Mouse (Mus musculus) forebrain, embryonic 10.5 days (tissue): ENCODE data around the gene Tmem230. TPM values are rescaled to one million over a fixed set of nuclear protein-coding genes. Genes with fewer than 3 reads are reported as not detected.

ENCODE experiments used
- DNase-seq: peaks from one replicate; pipeline ENCODE4 v3.0.0-alpha.2; 2017; ENCODE audit warnings: low spot score; ENCODE audit errors: extremely low spot score
- H3K27ac ChIP-seq: fragments of 300-500 bp; sonication (generic); 2 replicates; pipeline ENCODE4 v1.5.1; 2016; ENCODE audit warnings: mild to moderate bottlenecking
- H3K27me3 ChIP-seq: fragments of 300-500 bp; sonication (generic); 2 replicates; pipeline ENCODE4 v1.6.1; 2016; ENCODE audit warnings: mild to moderate bottlenecking; ENCODE audit not compliant: poor library complexity, severe bottlenecking
- H3K36me3 ChIP-seq: fragments of 300-500 bp; sonication (generic); replicated peaks from 2 replicates; pipeline ENCODE4 v1.6.1; 2016; ENCODE audit warnings: mild to moderate bottlenecking, moderate library complexity
- H3K4me1 ChIP-seq: fragments of 300-500 bp; sonication (generic); 2 replicates; pipeline ENCODE4 v1.6.1; 2016
- H3K4me3 ChIP-seq: fragments of 300-500 bp; sonication (generic); 2 replicates; pipeline ENCODE4 v1.5.1; 2016; ENCODE audit warnings: mild to moderate bottlenecking, moderate library complexity
- H3K9me3 ChIP-seq: fragments of 300-500 bp; sonication (generic); 2 replicates; pipeline ENCODE4 v1.6.1; 2016; ENCODE audit warnings: mild to moderate bottlenecking, moderate library complexity
- WGBS: fragments of 180-500 bp; shearing (Covaris S2); methylation state at CpG from one replicate; pipeline ENCODE4 v1.1.7; 2016; 5-methylcytosine and 5-hydroxymethylcytosine counted together
- polyA plus RNA-seq: library from polyadenylated mRNA; unstranded; fragments of >200 nt; fragmentation: Nextera tagmentation; extraction: Ambion mirVana; gene quantifications from 2 replicates; pipeline ENCODE4 v1.2.1, GENCODE M21; 2016

Gene Tmem230
- polyA plus RNA-seq, 1 experiment from 2014 or later: 36.1 TPM

GRCm38 (mm10) chr2:132281560-132282452 is 34.2 kb upstream of the Tmem230 start:
- Histone ChIP-seq H3K36me3 (peaks cover 39% of the 10 kb centered on the region), H3K27me3 (no peaks in the 10 kb centered on the region), H3K4me1 (peaks cover 50% of the 10 kb centered on the region), H3K9me3 (no peaks in the 10 kb centered on the region; the same call in 1 of the 2 replicates), H3K27ac (0 out of 2 replicates have a peak overlapping the region, but pooled peaks have one; percentile 8), H3K4me3 (no peak overlapping the region)
- no peak for DNase-seq
- WGBS: 56% methylated on average over 10 of the region's 10 CpGs

DNA sequence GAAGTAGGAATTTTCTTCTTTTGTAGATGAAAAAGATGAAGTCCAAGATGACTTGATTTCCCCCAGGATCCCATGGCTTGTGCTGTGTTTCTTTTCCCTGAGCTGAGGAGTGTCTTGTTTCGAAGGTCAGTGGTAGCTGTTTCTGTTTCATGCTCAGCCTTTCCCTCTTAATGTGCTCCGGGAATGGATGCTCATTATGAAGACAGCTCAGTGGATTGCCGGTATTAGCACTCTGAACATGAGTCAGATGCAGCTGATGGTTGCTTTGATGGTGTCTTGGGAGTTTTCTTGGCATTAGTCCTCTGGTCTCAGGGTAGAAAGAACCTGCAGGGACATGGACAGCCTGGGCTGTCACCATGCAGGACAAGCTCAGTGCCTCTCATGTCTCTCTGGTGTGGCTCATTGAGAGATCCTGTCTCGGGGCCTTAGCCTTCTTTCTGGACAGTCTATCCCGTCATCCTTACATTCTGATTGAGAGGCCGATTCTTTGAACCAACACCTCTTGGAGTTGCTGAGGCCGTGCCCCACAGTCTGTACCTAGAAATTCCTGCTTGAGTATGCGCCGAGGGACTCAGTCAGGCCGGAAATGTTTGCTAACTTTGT is 33.0 kb upstream of the Tmem230 start:
- 94% methylated on average over 10 of the region's 10 CpGs for WGBS
- Histone ChIP-seq H3K36me3 (peaks cover 32% of the 10 kb centered on the region), H3K4me3 (no peak overlapping the region), H3K27ac (no peak overlapping the region), H3K4me1 (peaks cover 50% of the 10 kb centered on the region), H3K9me3 (no peaks in the 10 kb centered on the region), H3K27me3 (no peaks in the 10 kb centered on the region)
- DNase-seq: no peak

DNA sequence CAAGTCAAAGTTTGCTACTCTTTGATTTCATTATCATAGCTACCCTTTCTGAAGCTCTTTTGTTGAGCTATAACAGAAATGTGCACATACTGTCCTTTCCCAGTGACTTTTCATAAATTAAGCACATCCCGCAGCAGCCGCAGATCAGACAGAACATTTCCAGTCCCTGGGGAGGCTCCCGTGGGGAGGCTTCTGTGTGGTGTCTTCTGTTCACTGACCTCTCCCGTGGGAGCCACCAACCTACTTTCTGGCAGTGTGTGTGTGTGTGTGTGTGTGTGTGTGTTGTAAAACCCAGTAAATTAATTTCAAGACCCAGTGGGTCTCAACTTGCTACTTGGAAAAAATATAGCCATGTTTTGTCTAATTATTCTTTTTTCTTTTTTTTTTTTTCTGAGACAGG is 32.4 kb upstream of the Tmem230 start:
- Histone ChIP-seq H3K4me1 (peaks cover 49% of the 10 kb centered on the region), H3K36me3 (peaks cover 29% of the 10 kb centered on the region), H3K27ac (no peak overlapping the region), H3K9me3 (no peaks in the 10 kb centered on the region), H3K27me3 (no peaks in the 10 kb centered on the region), H3K4me3 (no peak overlapping the region)
- DNase-seq: no peak
- WGBS: 81% methylated on average over 4 of the region's 4 CpGs

DNA sequence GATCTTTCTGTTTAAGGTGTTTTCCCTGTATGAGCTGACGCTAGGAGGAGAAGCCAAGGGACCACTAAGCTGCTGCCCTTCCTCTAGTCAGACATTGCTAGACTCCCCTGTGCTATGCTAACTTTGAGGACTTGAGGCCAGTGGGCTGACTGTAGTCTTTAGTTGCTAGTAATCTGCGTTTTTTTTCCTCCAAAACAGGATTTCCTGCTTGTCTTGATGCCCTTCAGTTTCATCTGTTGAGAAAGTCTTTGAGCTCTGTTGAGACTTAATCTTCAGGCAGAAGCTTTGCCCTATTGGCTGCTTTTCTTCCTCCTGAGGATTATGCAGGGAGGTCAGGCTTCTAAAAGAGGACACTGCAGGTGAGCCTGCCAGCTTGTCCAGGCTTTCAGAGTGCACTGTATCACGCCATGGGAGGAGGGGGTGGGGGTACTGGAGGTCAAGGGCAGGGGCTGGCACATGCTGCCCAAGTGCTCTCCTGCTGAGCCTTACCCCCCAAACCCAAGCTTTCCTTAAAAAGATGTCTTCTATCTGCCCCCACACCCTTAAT is 31.8 kb upstream of the Tmem230 start:
- no peak for DNase-seq
- Histone ChIP-seq H3K9me3 (no peaks in the 10 kb centered on the region), H3K27ac (no peak overlapping the region), H3K4me3 (no peak overlapping the region), H3K4me1 (peaks cover 44% of the 10 kb centered on the region), H3K27me3 (no peaks in the 10 kb centered on the region), H3K36me3 (peaks cover 27% of the 10 kb centered on the region)
- WGBS: 52% methylated on average over 3 of the region's 3 CpGs

DNA sequence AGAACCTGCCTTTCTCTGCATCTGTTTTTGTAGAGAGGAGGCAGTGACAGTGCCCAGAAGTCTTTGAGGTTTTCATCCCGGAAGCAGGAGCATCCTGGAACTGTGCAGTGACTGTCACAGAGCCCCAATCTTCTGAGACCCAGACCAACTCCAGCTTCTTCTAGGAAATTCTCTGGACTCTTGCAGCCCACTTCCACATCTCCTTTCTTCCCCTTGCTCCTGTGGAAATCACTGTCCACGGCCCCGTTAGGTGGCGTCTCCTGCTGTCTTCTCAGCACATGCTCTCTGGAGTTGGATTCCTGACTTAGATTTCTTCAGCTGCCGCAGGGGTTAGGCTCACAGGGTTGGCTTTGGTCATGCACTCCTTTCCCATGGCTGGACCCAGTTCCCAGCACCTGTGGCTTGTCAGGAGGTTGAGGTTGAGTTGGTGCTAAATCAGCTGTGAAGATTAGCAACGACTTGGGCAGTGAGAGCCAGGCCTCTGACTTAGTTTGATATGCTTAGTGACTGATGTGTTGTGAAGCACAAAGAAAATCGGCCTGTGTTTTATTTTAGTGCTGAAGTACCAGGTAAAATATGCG is 30.8 kb upstream of the Tmem230 start:
- no peak for DNase-seq
- peaks cover 35% of the 10 kb centered on the region for H3K36me3 ChIP-seq
- no peaks in the 10 kb centered on the region for H3K9me3 ChIP-seq
- H3K4me3 ChIP-seq: no peak overlapping the region
- 78% methylated on average over 8 of the region's 8 CpGs for WGBS
- peaks cover 33% of the 10 kb centered on the region for H3K4me1 ChIP-seq
- H3K27me3 ChIP-seq: no peaks in the 10 kb centered on the region
- H3K27ac ChIP-seq: no peak overlapping the region

- no peak for DNase-seq
- no peaks in the 10 kb centered on the region for H3K27me3 ChIP-seq
- no peak overlapping the region for H3K4me3 ChIP-seq
- no peak overlapping the region for H3K27ac ChIP-seq
- 87% methylated on average over 4 of the region's 4 CpGs for WGBS
- H3K9me3 ChIP-seq: no peaks in the 10 kb centered on the region
- H3K36me3 ChIP-seq: peaks cover 33% of the 10 kb centered on the region
- H3K4me1 ChIP-seq: peaks cover 17% of the 10 kb centered on the region
Observed at GRCm38 (mm10) chr2:132276249-132276648, 28.6 kb upstream of the Tmem230 start.

GRCm38 (mm10) chr2:132275527-132275926 is 27.9 kb upstream of the Tmem230 start:
- Histone ChIP-seq H3K9me3 (no peaks in the 10 kb centered on the region), H3K36me3 (peaks cover 26% of the 10 kb centered on the region), H3K27me3 (no peaks in the 10 kb centered on the region), H3K4me1 (peaks cover 16% of the 10 kb centered on the region), H3K27ac (no peak overlapping the region), H3K4me3 (no peak overlapping the region)
- DNase-seq: no peak
- 78% methylated on average over 4 of the region's 4 CpGs for WGBS

GRCm38 (mm10) chr2:132272694-132273389 is 25.2 kb upstream of the Tmem230 start:
- no peak for DNase-seq
- Histone ChIP-seq H3K27ac (no peak overlapping the region), H3K36me3 (peaks cover 14% of the 10 kb centered on the region), H3K9me3 (no peaks in the 10 kb centered on the region), H3K27me3 (no peaks in the 10 kb centered on the region), H3K4me1 (0 out of 2 replicates have a peak, but pooled peaks cover 5% of the 10 kb centered on the region), H3K4me3 (no peak overlapping the region)
- 84% methylated on average over 6 of the region's 6 CpGs for whole genome bisulfite sequencing

DNA sequence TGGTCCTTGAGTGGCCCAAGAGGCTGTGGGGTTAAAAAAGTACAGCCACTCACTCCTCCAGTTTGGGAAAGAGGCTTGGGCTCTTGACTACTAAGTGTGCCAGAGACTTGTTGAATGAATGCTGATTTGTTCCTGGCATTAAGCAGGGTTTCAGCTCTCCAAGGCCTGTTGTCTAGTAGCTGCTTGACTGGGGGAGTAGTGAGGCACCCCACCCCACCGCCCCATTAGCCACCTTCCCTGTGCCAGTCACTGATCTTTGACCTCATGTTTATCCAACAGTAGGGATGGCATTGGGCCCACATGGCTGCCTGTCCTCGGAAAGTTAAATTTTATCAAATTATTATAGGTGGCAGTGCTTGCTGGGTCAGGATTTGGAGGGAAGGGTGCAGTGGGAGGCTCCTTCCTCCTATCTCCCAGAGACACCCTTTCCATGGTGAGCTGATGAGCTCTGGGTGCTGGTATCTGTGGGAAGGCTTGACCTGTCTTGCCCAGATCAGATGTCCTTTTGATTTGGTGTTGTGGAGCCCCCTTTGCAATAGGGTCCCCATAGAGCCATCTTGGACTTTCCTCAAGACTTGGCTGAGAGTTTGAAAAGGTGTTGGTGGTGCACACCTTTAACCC is 22.8 kb upstream of the Tmem230 start:
- WGBS: 92% methylated on average over 2 of the region's 2 CpGs
- no peak overlapping the region for H3K27ac ChIP-seq
- DNase-seq: no peak
- peaks cover 11% of the 10 kb centered on the region for H3K36me3 ChIP-seq
- no peaks in the 10 kb centered on the region for H3K27me3 ChIP-seq
- no peaks in the 10 kb centered on the region for H3K9me3 ChIP-seq
- H3K4me3 ChIP-seq: no peak overlapping the region
- H3K4me1 ChIP-seq: 0 out of 2 replicates have a peak, but pooled peaks cover 5% of the 10 kb centered on the region

DNA sequence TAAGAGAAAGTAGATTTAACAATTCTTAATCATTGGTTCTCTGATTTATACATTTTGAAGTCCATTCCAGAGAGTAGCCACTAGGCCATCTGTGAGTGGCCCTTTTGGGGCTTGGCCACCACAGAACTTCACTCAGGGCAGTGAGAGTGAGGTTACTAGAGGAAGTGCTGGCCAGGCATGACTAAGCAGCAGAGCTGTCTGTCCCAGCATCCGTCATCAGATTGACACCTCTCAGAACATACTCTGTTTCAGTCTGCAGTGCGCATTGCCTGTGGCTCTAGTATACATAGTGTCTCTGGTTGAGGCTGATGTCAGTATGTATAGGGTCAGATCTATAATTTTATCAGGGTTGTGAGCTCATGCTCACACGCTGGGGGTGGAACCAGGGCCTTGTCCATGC is 21.6 kb upstream of the Tmem230 start:
- H3K4me3 ChIP-seq: no peak overlapping the region
- H3K27me3 ChIP-seq: no peaks in the 10 kb centered on the region
- peaks cover 8% of the 10 kb centered on the region for H3K36me3 ChIP-seq
- DNase-seq: no peak
- 85% methylated on average over 3 of the region's 3 CpGs for WGBS
- no peak overlapping the region for H3K27ac ChIP-seq
- H3K9me3 ChIP-seq: no peaks in the 10 kb centered on the region
- H3K4me1 ChIP-seq: peaks cover 15% of the 10 kb centered on the region

DNA sequence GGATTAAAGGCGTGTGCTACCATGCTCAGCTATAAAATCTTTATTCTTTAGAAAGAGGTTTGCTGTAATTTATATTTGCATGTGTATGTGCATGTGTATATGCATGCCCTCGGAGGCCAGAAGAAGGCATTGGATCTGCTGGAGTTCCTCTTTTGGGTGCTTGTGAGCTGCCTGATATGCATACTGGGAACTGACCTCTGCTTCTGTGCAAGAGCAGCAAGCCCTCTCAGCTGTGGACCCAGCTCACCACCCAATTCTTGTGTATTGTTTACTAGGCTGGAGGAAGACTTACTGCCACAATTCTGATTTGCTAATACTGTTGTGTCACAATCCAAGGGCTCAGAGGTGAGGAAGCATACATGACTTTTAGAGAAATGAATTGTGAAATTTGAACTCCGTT is 18.5 kb upstream of the Tmem230 start:
- H3K27ac ChIP-seq: no peak overlapping the region
- DNase-seq: no peak
- H3K4me1 ChIP-seq: peaks cover 19% of the 10 kb centered on the region
- H3K4me3 ChIP-seq: no peak overlapping the region
- no peaks in the 10 kb centered on the region for H3K9me3 ChIP-seq
- WGBS: 93% methylated on average over 3 of the region's 3 CpGs
- no peaks in the 10 kb centered on the region for H3K27me3 ChIP-seq
- H3K36me3 ChIP-seq: no peaks in the 10 kb centered on the region

DNA sequence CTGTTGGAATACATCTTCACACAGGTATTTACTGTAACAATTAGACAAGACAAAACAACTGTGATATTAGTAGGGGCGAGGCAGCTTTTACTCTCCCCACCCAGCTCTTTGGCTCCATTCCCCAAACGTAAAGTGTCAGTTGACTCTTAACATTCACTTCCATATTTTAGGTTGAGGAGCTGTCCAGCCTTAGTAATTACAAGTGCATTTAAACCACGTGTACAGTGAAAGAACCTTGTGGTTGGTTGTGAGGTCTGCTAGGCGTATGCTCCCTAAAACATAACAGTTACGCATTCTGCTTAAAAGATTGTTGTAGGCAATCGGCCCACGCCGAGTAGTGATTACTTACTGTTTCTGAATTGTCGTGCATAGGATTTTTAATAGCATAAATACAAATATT is 17.6 kb upstream of the Tmem230 start:
- Histone ChIP-seq H3K27ac (no peak overlapping the region), H3K4me1 (peaks cover 19% of the 10 kb centered on the region), H3K36me3 (no peaks in the 10 kb centered on the region), H3K9me3 (no peaks in the 10 kb centered on the region), H3K4me3 (peak overlapping the region; percentile 75; the same call in 1 of the 2 replicates), H3K27me3 (no peaks in the 10 kb centered on the region)
- DNase-seq: no peak
- WGBS: 92% methylated on average over 9 of the region's 9 CpGs
